Mouse (Mus musculus) bone marrow, adult 2 months (tissue): ENCODE results near the gene Mrpl10. TPM values are rescaled to one million over a fixed set of nuclear protein-coding genes. Genes with fewer than 3 reads are reported as not detected.

ENCODE experiments used
- H3K27ac ChIP-seq: fragments of 200-500 bp; 2 replicates; pipeline ENCODE4 v1.5.1; 2012; ENCODE audit warnings: low read depth, mild to moderate bottlenecking, control low read depth, inconsistent platforms, low read length; ENCODE audit not compliant: control insufficient read depth, poor library complexity, insufficient read depth
- H3K4me1 ChIP-seq: fragments of 200-500 bp; 2 replicates; pipeline ENCODE4 v1.6.1; 2011; ENCODE audit warnings: low read length; ENCODE audit not compliant: control insufficient read depth, insufficient read depth
- H3K4me3 ChIP-seq: fragments of 200-500 bp; replicated peaks from 2 replicates; pipeline ENCODE3; 2011; ENCODE audit warnings: mild to moderate bottlenecking, low read depth, low read length, control low read depth; ENCODE audit not compliant: control insufficient read depth
- CTCF ChIP-seq: fragments of 200-500 bp; IDR thresholded peaks from 2 replicates; pipeline ENCODE4 v1.5.1; 2011; ENCODE audit warnings: low read length, control low read depth; ENCODE audit not compliant: control insufficient read depth, insufficient read depth
- POLR2A ChIP-seq: fragments of 200-500 bp; IDR thresholded peaks from 2 replicates; pipeline ENCODE4 v1.6.1; 2011; ENCODE audit warnings: low read depth, mild to moderate bottlenecking, control low read depth, low read length, borderline replicate concordance; ENCODE audit not compliant: control insufficient read depth
- WGBS: fragments of 180-500 bp; shearing (Covaris S2); methylation state at CpG from one replicate; pipeline ENCODE4 v1.1.7; 2018; 5-methylcytosine and 5-hydroxymethylcytosine counted together
- polyA plus RNA-seq: library from polyadenylated mRNA; stranded (reverse); fragments of >200 nt; gene quantifications from 2 replicates; pipeline ENCODE4 v1.2.4, GENCODE M21; 2011; ENCODE audit warnings: low replicate concordance; ENCODE audit not compliant: missing spikeins, insufficient read depth, insufficient read length

Mrpl10 gene
- 21.1 and 25.1 TPM in 2 replicates for polyA plus RNA-seq

DNA sequence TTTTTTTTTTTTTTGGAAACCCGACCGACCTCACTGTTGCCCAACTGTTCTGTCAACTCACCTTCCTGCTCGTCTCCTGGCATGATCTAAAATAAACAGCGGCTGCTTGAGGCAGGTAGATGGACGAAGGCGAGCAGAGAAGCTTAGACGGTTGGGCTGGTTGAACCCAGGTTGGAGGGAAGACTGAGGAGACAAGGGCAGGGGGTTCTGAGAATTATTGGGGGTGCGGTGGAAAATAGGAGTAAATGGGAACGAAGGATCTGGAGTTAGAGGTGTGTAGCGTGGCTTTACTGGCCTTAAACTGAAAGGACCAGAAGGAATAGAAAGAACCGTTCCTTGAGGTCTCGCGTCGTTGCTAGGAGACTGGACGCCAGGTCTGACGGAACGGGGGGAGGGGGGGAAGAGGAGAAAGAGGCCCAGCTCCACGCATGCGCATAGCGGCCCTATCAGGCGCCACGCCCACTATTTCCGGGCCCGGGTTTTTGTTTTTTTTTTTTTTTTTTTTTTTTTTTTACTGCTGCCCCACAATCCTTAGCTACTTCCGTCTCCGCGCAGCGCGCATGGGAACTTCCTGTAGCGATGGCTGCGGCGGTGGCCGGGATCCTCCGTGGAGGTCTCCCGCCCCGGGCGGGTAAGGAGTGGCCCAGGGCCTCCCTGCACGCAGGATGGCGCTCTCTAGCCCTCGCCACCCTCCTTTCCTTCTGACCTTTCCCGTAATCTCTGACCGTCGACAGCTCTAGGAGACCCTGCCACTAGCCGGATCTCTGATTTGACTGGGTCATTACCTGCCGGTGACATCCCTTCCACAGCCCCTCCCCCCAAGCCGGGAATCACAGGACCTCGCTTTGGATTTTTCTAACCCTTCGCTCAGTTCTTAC is at the start of gene Mrpl10, which contains the start of gene Lrrc46:
Gene Mrpl10 (plus strand): TSS at position 539 of the 878 bp plus-strand sequence.
Gene Lrrc46 (minus strand): TSS at position 386 of the 878 bp plus-strand sequence.
- under 1% methylated on average over 48 of the region's 48 CpGs for WGBS
- Histone ChIP-seq H3K4me3 (peak within 1 kb of the TSS; percentile 99), H3K27ac (peak within 1 kb of the TSS; percentile 80), H3K4me1 (peaks cover 2% of the 10 kb centered on the region; the same call in 1 of the 2 replicates)
- TF ChIP-seq CTCF, result no peak
- peak; percentile 85; the same call in 1 of the 2 replicates for TF ChIP-seq POLR2A

GRCm38 (mm10) chr11:96992722-96993311 is 48.5 kb upstream of the Mrpl10 start:
- WGBS, result 40% methylated on average over 8 of the region's 8 CpGs
- H3K4me3 ChIP-seq, result no peak overlapping the region
- no peak overlapping the region for H3K27ac ChIP-seq
- TF ChIP-seq POLR2A (no peak), CTCF (no peak)
- H3K4me1 ChIP-seq, result no peaks in the 10 kb centered on the region

DNA sequence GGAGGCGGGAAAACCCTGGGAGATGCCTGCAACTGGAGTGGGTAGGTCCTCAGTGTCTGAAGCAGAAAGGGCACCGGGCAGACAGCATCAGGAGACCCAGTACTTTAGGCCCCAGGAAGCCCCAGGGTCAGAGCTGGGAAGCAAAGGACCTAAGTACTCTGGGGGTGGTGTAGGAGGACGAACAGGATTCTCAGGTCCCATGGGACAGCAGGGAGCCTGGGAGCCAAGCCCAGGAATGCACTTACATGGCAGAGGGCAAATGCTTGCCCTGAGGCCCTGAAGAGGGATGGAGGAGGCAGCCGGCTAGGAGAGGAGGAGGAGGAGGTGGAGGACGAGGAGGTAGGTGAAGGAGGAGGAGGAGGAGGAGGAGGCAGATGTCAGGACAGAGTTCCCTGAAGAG is 46.3 kb upstream of the Mrpl10 start:
- Histone ChIP-seq H3K4me1 (no peaks in the 10 kb centered on the region), H3K27ac (no peak overlapping the region), H3K4me3 (no peak overlapping the region)
- TF ChIP-seq POLR2A, result no peak
- no peak for TF ChIP-seq CTCF
- WGBS, result 72% methylated on average over 5 of the region's 5 CpGs

- Histone ChIP-seq H3K27ac (no peak overlapping the region), H3K4me1 (no peaks in the 10 kb centered on the region), H3K4me3 (no peak overlapping the region)
- WGBS, result 56% methylated on average over 15 of the region's 15 CpGs
- TF ChIP-seq CTCF (no peak), POLR2A (no peak)
These were observed 45.3 kb upstream of the Mrpl10 start for GRCm38 (mm10) chr11:96995836-96996772.

- TF ChIP-seq POLR2A, result no peak
- no peak for TF ChIP-seq CTCF
- no peak overlapping the region for H3K4me3 ChIP-seq
- 64% methylated on average over 17 of the region's 17 CpGs for WGBS
- no peak overlapping the region for H3K27ac ChIP-seq
- H3K4me1 ChIP-seq, result no peaks in the 10 kb centered on the region
These were observed 44.5 kb upstream of the Mrpl10 start for GRCm38 (mm10) chr11:96996773-96997379.

- no peaks in the 10 kb centered on the region for H3K4me1 ChIP-seq
- TF ChIP-seq POLR2A (no peak), CTCF (no peak)
- no peak overlapping the region for H3K27ac ChIP-seq
- H3K4me3 ChIP-seq, result no peak overlapping the region
- 35% methylated on average over 30 of the region's 30 CpGs for WGBS
These were observed 43.9 kb upstream of the Mrpl10 start for GRCm38 (mm10) chr11:96997380-96997956.

DNA sequence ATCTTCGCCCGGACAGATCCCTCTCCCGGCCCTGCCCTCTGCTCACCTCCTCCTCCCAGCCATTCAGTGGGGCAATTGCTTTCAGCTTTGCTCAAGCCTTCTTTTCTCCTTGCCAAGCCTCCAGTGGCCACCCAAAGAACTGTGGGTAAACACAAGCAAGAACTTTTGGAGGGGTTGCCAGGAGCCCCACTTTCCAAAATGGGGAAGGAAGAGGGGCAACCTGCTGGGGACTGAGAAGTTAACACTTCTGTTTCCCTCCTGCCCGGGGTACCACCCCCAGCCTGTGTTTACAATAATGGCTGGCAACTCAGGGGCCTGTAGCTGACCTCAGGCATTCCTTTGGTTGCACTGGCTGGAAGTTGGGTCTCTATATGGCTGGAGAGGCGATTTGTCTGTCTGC is 38.2 kb upstream of the Mrpl10 start:
- no peak overlapping the region for H3K4me3 ChIP-seq
- no peak overlapping the region for H3K27ac ChIP-seq
- H3K4me1 ChIP-seq, result peaks cover 3% of the 10 kb centered on the region; the same call in 1 of the 2 replicates
- TF ChIP-seq CTCF (no peak), POLR2A (no peak)
- 42% methylated on average over 5 of the region's 5 CpGs for WGBS
